26 mouse cellular contexts compared by ENCODE assay signal in the genomic region with DNA sequence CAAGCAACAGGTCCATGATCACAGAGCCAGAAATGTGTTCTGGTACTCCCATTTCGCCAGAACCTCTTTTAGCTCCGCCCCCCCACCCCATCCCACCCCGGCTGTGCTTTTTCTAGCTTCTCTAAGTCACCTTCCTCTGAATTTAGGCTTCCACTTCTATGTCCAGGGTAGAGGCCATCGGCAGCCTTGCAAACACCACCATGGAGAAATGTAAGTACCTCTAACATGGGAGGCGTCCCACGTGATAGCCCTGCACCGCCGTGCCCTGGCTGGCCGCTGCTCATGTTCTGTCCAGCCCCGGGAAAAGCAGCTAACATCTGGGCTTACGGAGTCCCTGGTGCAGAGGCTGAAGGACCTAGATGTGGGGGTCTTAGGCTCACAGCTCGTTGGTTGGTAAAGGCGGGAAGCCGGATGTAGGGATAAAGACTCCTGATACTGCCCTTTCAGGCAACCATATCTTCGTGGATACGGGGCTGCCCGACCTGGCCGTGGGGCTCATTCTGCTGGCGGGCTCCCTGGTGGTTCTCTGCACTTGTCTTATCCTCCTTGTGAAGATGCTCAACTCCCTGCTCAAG. TPM values are rescaled to one million over a fixed set of nuclear protein-coding genes. Genes with fewer than 3 reads are reported as not detected.
"Had no signal": no experiment of that assay in that cellular context is flagged by ENCODE, and none has a peak within 500 bp of the region (broad histone marks: within the 10 kb centered on the region; RNA-seq: fewer than 3 reads in every experiment).

No protein-coding gene starts in this region.

- H3K27ac ChIP-seq: gastrocnemius, adult 2 months; heart, embryonic 10.5 days; hindbrain, embryonic 10.5 days; hindbrain, embryonic 12.5 days; hindbrain, embryonic 14.5 days; left cerebral cortex, adult 2 months; limb, embryonic 10.5 days; limb, embryonic 12.5 days; liver, embryonic 13.5 days; liver, embryonic 15.5 days had no signal

- H3K36me3 ChIP-seq: heart, embryonic 10.5 days; heart, embryonic 12.5 days; hindbrain, embryonic 10.5 days; hindbrain, embryonic 12.5 days; limb, embryonic 10.5 days; limb, embryonic 12.5 days; liver, embryonic 13.5 days; liver, embryonic 15.5 days had no signal

- H3K4me1 ChIP-seq: heart, embryonic 12.5 days had no signal

- H3K9ac ChIP-seq: heart, embryonic 12.5 days; hindbrain, embryonic 12.5 days; hindbrain, embryonic 14.5 days; limb, embryonic 12.5 days; liver, embryonic 13.5 days; liver, embryonic 15.5 days had no signal

- DNase-seq: gastrocnemius, adult 2 months; gastrocnemius, postnatal 10 days; gastrocnemius, postnatal 25 days; heart, adult 18-20 months; heart, postnatal 10 days; heart, postnatal 4 days; kidney, adult 8-10 months; liver; liver, embryonic 13.5 days had no signal

- H3K4me2 ChIP-seq: heart, embryonic 12.5 days; hindbrain, embryonic 12.5 days; hindbrain, embryonic 14.5 days; limb, embryonic 12.5 days; liver, embryonic 11.5 days; liver, embryonic 13.5 days; liver, embryonic 15.5 days had no signal

- H3K4me3 ChIP-seq: gastrocnemius, adult 2 months; heart, embryonic 10.5 days; heart, embryonic 12.5 days; hindbrain, embryonic 10.5 days; hindbrain, embryonic 12.5 days; left cerebral cortex, adult 2 months; limb, embryonic 10.5 days; limb, embryonic 12.5 days; liver, embryonic 13.5 days; liver, embryonic 15.5 days had no signal

- H3K9me3 ChIP-seq: heart, embryonic 10.5 days; heart, embryonic 12.5 days; hindbrain, embryonic 10.5 days; hindbrain, embryonic 12.5 days; limb, embryonic 10.5 days; limb, embryonic 12.5 days; liver, embryonic 13.5 days; liver, embryonic 15.5 days had no signal

- ATAC-seq: forebrain, embryonic 16.5 days; hindbrain, embryonic 16.5 days; inflammation-experienced regulatory T-cells, adult 6 months had no signal

RNA-seq across cellular contexts. Expression of a gene that starts 6.4 kb away (rescaled TPM):
- polyA plus RNA-seq: heart, embryonic 10.5 days; heart, embryonic 12.5 days; heart, embryonic 14.5 days; heart, embryonic 16.5 days; hindbrain, embryonic 10.5 days; hindbrain, embryonic 12.5 days; inflammation-experienced regulatory T-cells, adult 6 months; large intestine, adult 2 months; limb, embryonic 10.5 days; limb, embryonic 12.5 days; liver, embryonic 11.5 days; liver, embryonic 13.5 days; liver, embryonic 15.5 days had no signal

RNA-seq across cellular contexts. Expression of a gene that starts 10.6 kb away (rescaled TPM):
- polyA plus RNA-seq: forebrain, embryonic 16.5 days; heart, embryonic 10.5 days; heart, embryonic 12.5 days; heart, embryonic 14.5 days; heart, embryonic 16.5 days; hindbrain, embryonic 12.5 days; hindbrain, embryonic 14.5 days; hindbrain, embryonic 16.5 days; limb, embryonic 10.5 days; limb, embryonic 12.5 days; limb, embryonic 14.5 days; liver, embryonic 11.5 days; liver, embryonic 13.5 days; liver, embryonic 15.5 days had no signal

RNA-seq across cellular contexts. Expression of a gene that starts 18.0 kb away (rescaled TPM):
- polyA plus RNA-seq: forebrain, embryonic 16.5 days; heart, embryonic 14.5 days; hindbrain, embryonic 12.5 days; limb, embryonic 10.5 days; limb, embryonic 12.5 days had no signal
